Mouse (Mus musculus) heart, postnatal 0 days (tissue): Measurements from ENCODE around the gene Sat2. TPM values are rescaled to one million over a fixed set of nuclear protein-coding genes. Genes with fewer than 3 reads are reported as not detected.

Experiments
- ATAC-seq: fragments of 200-750 bp; cut with Nextera tagmentation; 2 replicates; pipeline ENCODE4 v1.8.0; 2017; ENCODE audit warnings: low read depth, moderate number of reproducible peaks, moderate library complexity; ENCODE audit not compliant: insufficient read depth
- DNase-seq: peaks from one replicate; pipeline ENCODE4 v3.0.0-alpha.2; 2016; ENCODE audit warnings: low spot score
- H3K27ac ChIP-seq: fragments of 300-500 bp; sonication (generic); 2 replicates; pipeline ENCODE4 v1.5.1; 2014; ENCODE audit warnings: low read depth, mild to moderate bottlenecking
- H3K27me3 ChIP-seq: fragments of 300-500 bp; sonication (generic); 2 replicates; pipeline ENCODE4 v1.6.1; 2014; ENCODE audit warnings: low read length, mixed read lengths; ENCODE audit not compliant: control insufficient read depth, insufficient read depth
- H3K36me3 ChIP-seq: fragments of 300-500 bp; sonication (generic); replicated peaks from 2 replicates; pipeline ENCODE4 v1.6.1; 2014; ENCODE audit warnings: low read length, mixed read lengths; ENCODE audit not compliant: control insufficient read depth, insufficient read depth
- H3K4me1 ChIP-seq: fragments of 300-500 bp; sonication (generic); 2 replicates; pipeline ENCODE4 v1.6.1; 2014; ENCODE audit warnings: antibody characterized with exemption; ENCODE audit not compliant: control insufficient read depth, insufficient read depth
- H3K4me2 ChIP-seq: fragments of 300-500 bp; sonication (generic); 2 replicates; pipeline ENCODE4 v1.6.1; 2014; ENCODE audit warnings: low read depth, mild to moderate bottlenecking, low read length, moderate library complexity
- H3K4me3 ChIP-seq: fragments of 300-500 bp; sonication (generic); 2 replicates; pipeline ENCODE4 v1.5.1; 2014; ENCODE audit warnings: low read depth, low read length
- H3K9ac ChIP-seq: fragments of 300-500 bp; sonication (generic); replicated peaks from 2 replicates; pipeline ENCODE4 v1.6.1; 2014; ENCODE audit warnings: low read depth, low read length, mixed read lengths
- H3K9me3 ChIP-seq: fragments of 300-500 bp; sonication (generic); replicated peaks from 2 replicates; pipeline ENCODE4 v1.6.1; 2016; ENCODE audit warnings: low read length; ENCODE audit not compliant: control insufficient read depth
- CTCF ChIP-seq: IDR thresholded peaks from 2 replicates; pipeline ENCODE4 v1.5.1; 2016; ENCODE audit warnings: antibody characterized with exemption, control low read depth, low read depth
- EP300 ChIP-seq: IDR thresholded peaks from 2 replicates; pipeline ENCODE4 v1.6.1; 2016; ENCODE audit warnings: antibody characterized with exemption, low read depth
- WGBS: fragments of 180-500 bp; shearing (Covaris S2); extraction: QIAGEN DNeasy Blood & Tissue Kit; methylation state at CpG from one replicate; pipeline ENCODE4 v1.1.7; 2014; 5-methylcytosine and 5-hydroxymethylcytosine counted together
- microRNA counts: library from miRNA; unstranded; fragments of <30 nt; microRNA quantifications from one replicate; lab custom pipeline; 2015
- microRNA-seq: library from miRNA; unstranded; fragments of <30 nt; microRNA quantifications from one replicate; pipeline ENCODE4, GENCODE M21; 2016
- polyA plus RNA-seq: library from polyadenylated mRNA; unstranded; fragments of >200 nt; fragmentation: Nextera tagmentation; extraction: Ambion mirVana; gene quantifications from 2 replicates; pipeline ENCODE4 v1.2.1, GENCODE M21; 2015
- total RNA-seq: library from RNA; depleted of rRNA; stranded (reverse); fragments of >200 nt; gene quantifications from 2 replicates; pipeline ENCODE4 v1.2.3, GENCODE M21; 2014; ENCODE audit warnings: low replicate concordance; rRNA removed

The Sat2 gene
- total and polyA plus RNA-seq, 2 experiments from 2014 or later, result 7.3 to 18.8 TPM

GRCm38 (mm10) chr11:69670786-69671725 is 49.2 kb downstream of the Sat2 start:
- Histone ChIP-seq H3K4me2 (peak overlapping the region; percentile 88), H3K27ac (peak overlapping the region; percentile 100), H3K9me3 (no peaks in the 10 kb centered on the region), H3K9ac (peak overlapping the region; percentile 100), H3K27me3 (no peaks in the 10 kb centered on the region), H3K4me3 (peak overlapping the region; percentile 100), H3K4me1 (peaks cover 9% of the 10 kb centered on the region), H3K36me3 (peaks cover 71% of the 10 kb centered on the region)
- no peak for TF ChIP-seq CTCF
- TF ChIP-seq EP300, result peak; percentile 86
- 1% methylated on average over 51 of the region's 61 CpGs for WGBS
- peak; percentile 96 for DNase-seq
- peak; percentile 76 for ATAC-seq

DNA sequence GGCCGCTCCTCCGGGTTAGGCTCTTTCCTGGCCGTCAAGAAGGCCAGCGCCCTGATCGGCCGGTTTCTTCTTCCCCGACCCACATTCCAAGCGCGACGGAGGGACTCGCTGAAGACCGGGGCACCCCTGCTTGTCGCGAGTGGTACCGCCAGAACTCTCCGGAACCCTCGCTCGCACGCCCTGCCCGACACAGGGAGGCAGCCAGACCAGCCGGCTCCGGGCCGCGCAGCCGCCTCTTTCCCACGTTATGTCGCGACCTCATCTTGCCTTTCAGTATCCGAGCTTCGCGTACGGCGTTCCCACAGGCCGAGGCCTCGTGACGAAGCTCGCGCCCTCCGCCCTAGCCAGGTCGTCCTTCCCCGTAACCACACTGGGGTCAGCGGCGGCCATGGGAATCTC is 49.9 kb downstream of the Sat2 start:
- ATAC-seq (peak; percentile 3), DNase-seq (no peak)
- Histone ChIP-seq H3K27me3 (no peaks in the 10 kb centered on the region), H3K9me3 (no peaks in the 10 kb centered on the region), H3K4me2 (peak overlapping the region; percentile 88), H3K27ac (peak overlapping the region; percentile 100), H3K9ac (peak overlapping the region; percentile 100), H3K4me3 (peak overlapping the region; percentile 100), H3K4me1 (peaks cover 9% of the 10 kb centered on the region), H3K36me3 (peaks cover 71% of the 10 kb centered on the region)
- TF ChIP-seq CTCF (no peak), EP300 (no peak)
- WGBS, result under 1% methylated on average over 43 of the region's 43 CpGs

GRCm38 (mm10) chr11:69672211-69672706 is 50.4 kb downstream of the Sat2 start, which contains the start of gene Eif4a1:
Gene Eif4a1, minus strand, starts transcription at chr11:69672423.
- peak; percentile 99 for DNase-seq
- Histone ChIP-seq H3K36me3 (peaks cover 73% of the 10 kb centered on the region), H3K9ac (peak within 1 kb of the TSS; percentile 100), H3K4me1 (peaks cover 9% of the 10 kb centered on the region), H3K4me2 (peak within 1 kb of the TSS; percentile 88), H3K27me3 (no peaks in the 10 kb centered on the region), H3K9me3 (no peaks in the 10 kb centered on the region), H3K27ac (peak within 1 kb of the TSS; percentile 100), H3K4me3 (peak within 1 kb of the TSS; percentile 100)
- WGBS, result under 1% methylated on average over 36 of the region's 36 CpGs
- TF ChIP-seq CTCF, result no peak
- TF ChIP-seq EP300, result peak; percentile 85
- peak; percentile 94 for ATAC-seq

MicroRNA genes within 50 kb of the gene (microRNA counts, 519-probe panel; counts per million panel counts)
- microRNA mmu-miR-1934 (lab: Ali Mortazavi, UCI), result not detected
- 3,463 counts per million, percentile 40 among the panel's probes with 10 or more counts for microRNA mmu-miR-467f (lab: Ali Mortazavi, UCI)

Small RNA genes within 50 kb of the gene (microRNA-seq; reads per million reads assigned to microRNA genes)
- gene Mir1934 (2.0 reads per million, percentile 5 among the genes with 10 or more reads in this experiment), gene Mir467f (not detected)

Other genes with a start within 250 kb of the Sat2 start
Only the 30 nearest of the 32 such genes appear.
- gene Cyb5d1, start 226.4 kb upstream of the Sat2 start, total RNA-seq, result 14.2 and 17.6 TPM in 2 replicates
- gene Cyb5d1, start 226.4 kb upstream of the Sat2 start, polyA plus RNA-seq, result 16.7 and 18.6 TPM in 2 replicates
- gene Tmem88, start 223.8 kb upstream of the Sat2 start, total RNA-seq, result 32.4 and 33.0 TPM in 2 replicates
- 59.7 and 62.5 TPM in 2 replicates for gene Tmem88, start 223.8 kb upstream of the Sat2 start, polyA plus RNA-seq
- 7.8 and 10.0 TPM in 2 replicates for gene Kdm6b, start 208.3 kb upstream of the Sat2 start, total RNA-seq
- 23.0 and 23.6 TPM in 2 replicates for gene Kdm6b, start 208.3 kb upstream of the Sat2 start, polyA plus RNA-seq
- not detected in 2 replicates for gene Dnah2, start 72.9 kb upstream of the Sat2 start, total RNA-seq
- gene Dnah2, start 72.9 kb upstream of the Sat2 start, polyA plus RNA-seq, result 0.03 and 0.30 TPM in 2 replicates
- gene Efnb3, start 61.8 kb upstream of the Sat2 start, total RNA-seq, result 70.1 and 79.5 TPM in 2 replicates
- gene Efnb3, start 61.8 kb upstream of the Sat2 start, polyA plus RNA-seq, result 69.4 and 75.6 TPM in 2 replicates
- gene Wrap53, start 41.8 kb upstream of the Sat2 start, total RNA-seq, result 12.4 and 18.7 TPM in 2 replicates
- gene Wrap53, start 41.8 kb upstream of the Sat2 start, polyA plus RNA-seq, result 6.7 and 7.8 TPM in 2 replicates
- 33.6 and 35.9 TPM in 2 replicates for gene Trp53, start 41.7 kb upstream of the Sat2 start, total RNA-seq
- gene Trp53, start 41.7 kb upstream of the Sat2 start, polyA plus RNA-seq, result 31.5 and 32.6 TPM in 2 replicates
- gene Atp1b2, start 16.1 kb upstream of the Sat2 start, total RNA-seq, result 23.7 and 24.7 TPM in 2 replicates
- 15.1 and 16.8 TPM in 2 replicates for gene Atp1b2, start 16.1 kb upstream of the Sat2 start, polyA plus RNA-seq
- not detected in 2 replicates for gene Shbg, start 4.1 kb upstream of the Sat2 start, total RNA-seq
- gene Shbg, start 4.1 kb upstream of the Sat2 start, polyA plus RNA-seq, result 0.08 TPM in 1 of 2 replicates, not detected in the other
- gene Fxr2, start 11.0 kb downstream of the Sat2 start, total RNA-seq, result 64.7 and 102 TPM in 2 replicates
- 15.8 and 17.7 TPM in 2 replicates for gene Fxr2, start 11.0 kb downstream of the Sat2 start, polyA plus RNA-seq
- not detected in 2 replicates for gene Sox15, start 33.3 kb downstream of the Sat2 start, total RNA-seq
- gene Sox15, start 33.3 kb downstream of the Sat2 start, polyA plus RNA-seq, result not detected in 2 replicates
- 123 and 137 TPM in 2 replicates for gene Mpdu1, start 40.6 kb downstream of the Sat2 start, total RNA-seq
- gene Mpdu1, start 40.6 kb downstream of the Sat2 start, polyA plus RNA-seq, result 30.0 and 33.0 TPM in 2 replicates
- gene Cd68, start 44.1 kb downstream of the Sat2 start, total RNA-seq, result 2.6 and 6.9 TPM in 2 replicates
- 6.1 and 8.5 TPM in 2 replicates for gene Cd68, start 44.1 kb downstream of the Sat2 start, polyA plus RNA-seq
- 573 and 656 TPM in 2 replicates for gene Eif4a1, start 50.4 kb downstream of the Sat2 start, total RNA-seq
- 261 and 289 TPM in 2 replicates for gene Eif4a1, start 50.4 kb downstream of the Sat2 start, polyA plus RNA-seq
- gene Senp3, start 60.1 kb downstream of the Sat2 start, total RNA-seq, result 39.7 and 92.3 TPM in 2 replicates
- 27.4 and 32.6 TPM in 2 replicates for gene Senp3, start 60.1 kb downstream of the Sat2 start, polyA plus RNA-seq
- gene Tnfsf13, start 63.8 kb downstream of the Sat2 start, total RNA-seq, result 0.81 TPM in 1 of 2 replicates, not detected in the other
- 0.57 and 0.89 TPM in 2 replicates for gene Tnfsf13, start 63.8 kb downstream of the Sat2 start, polyA plus RNA-seq
- 8.5 and 9.3 TPM in 2 replicates for gene Tnfsf12, start 73.8 kb downstream of the Sat2 start, total RNA-seq
- gene Tnfsf12, start 73.8 kb downstream of the Sat2 start, polyA plus RNA-seq, result 5.3 and 5.5 TPM in 2 replicates
- gene Tnfsfm13, start 74.1 kb downstream of the Sat2 start, total RNA-seq, result 0.65 and 1.8 TPM in 2 replicates
- 2.8 and 3.0 TPM in 2 replicates for gene Tnfsfm13, start 74.1 kb downstream of the Sat2 start, polyA plus RNA-seq
- 13.4 and 15.6 TPM in 2 replicates for gene Polr2a, start 136.6 kb downstream of the Sat2 start, total RNA-seq
- 6.2 and 6.6 TPM in 2 replicates for gene Polr2a, start 136.6 kb downstream of the Sat2 start, polyA plus RNA-seq
- gene Slc35g3, start 139.9 kb downstream of the Sat2 start, total RNA-seq, result not detected in 2 replicates
- gene Slc35g3, start 139.9 kb downstream of the Sat2 start, polyA plus RNA-seq, result 0.18 TPM in 1 of 2 replicates, not detected in the other
- 21.2 and 28.7 TPM in 2 replicates for gene Zbtb4, start 143.9 kb downstream of the Sat2 start, total RNA-seq
- gene Zbtb4, start 143.9 kb downstream of the Sat2 start, polyA plus RNA-seq, result 2.6 and 2.9 TPM in 2 replicates
- 2.5 and 11.2 TPM in 2 replicates for gene Chrnb1, start 173.9 kb downstream of the Sat2 start, total RNA-seq
- 2.7 and 3.1 TPM in 2 replicates for gene Chrnb1, start 173.9 kb downstream of the Sat2 start, polyA plus RNA-seq
- 5.3 and 5.7 TPM in 2 replicates for gene Fgf11, start 179.8 kb downstream of the Sat2 start, total RNA-seq
- gene Fgf11, start 179.8 kb downstream of the Sat2 start, polyA plus RNA-seq, result 0.75 and 1.0 TPM in 2 replicates
- 0.43 and 2.7 TPM in 2 replicates for gene Tmem102, start 183.6 kb downstream of the Sat2 start, total RNA-seq
- gene Tmem102, start 183.6 kb downstream of the Sat2 start, polyA plus RNA-seq, result 2.6 TPM in 2 replicates
- not detected in 2 replicates for gene Gm39566, start 193.3 kb downstream of the Sat2 start, total RNA-seq
- not detected in 2 replicates for gene Gm39566, start 193.3 kb downstream of the Sat2 start, polyA plus RNA-seq
- gene Spem2, start 196.4 kb downstream of the Sat2 start, total RNA-seq, result not detected in 2 replicates
- gene Spem2, start 196.4 kb downstream of the Sat2 start, polyA plus RNA-seq, result not detected in 2 replicates
- gene Spem1, start 200.2 kb downstream of the Sat2 start, total RNA-seq, result not detected in 2 replicates
- not detected in 2 replicates for gene Spem1, start 200.2 kb downstream of the Sat2 start, polyA plus RNA-seq
- gene Nlgn2, start 215.8 kb downstream of the Sat2 start, total RNA-seq, result 4.5 and 10.1 TPM in 2 replicates
- gene Nlgn2, start 215.8 kb downstream of the Sat2 start, polyA plus RNA-seq, result 0.89 TPM in 2 replicates
- 78.5 and 169 TPM in 2 replicates for gene Tmem256, start 216.5 kb downstream of the Sat2 start, total RNA-seq
- 411 and 424 TPM in 2 replicates for gene Tmem256, start 216.5 kb downstream of the Sat2 start, polyA plus RNA-seq
- gene Plscr3, start 224.4 kb downstream of the Sat2 start, total RNA-seq, result 50.9 and 64.0 TPM in 2 replicates
- gene Plscr3, start 224.4 kb downstream of the Sat2 start, polyA plus RNA-seq, result 60.5 and 62.3 TPM in 2 replicates